Mouse (Mus musculus) v-Abl transformed pro-B cells (cell line): Measurements from ENCODE around the gene Aire.

Source experiments
- in situ Hi-C, 2 experiments: fragments of 400-800 bp; cut with MboI; formaldehyde crosslinking; loops; one replicate each; pipeline ENCODE4 v1.15.1; 2025; ENCODE audit not compliant: unreplicated experiment in 2 of 2

Aire gene

GRCm38 (mm10) chr10:78012661-78013495 is 30.5 kb downstream of the Aire start:
- in situ Hi-C loops: loop anchor here (10.0 to 25.0 kb wide), 3 partner anchors 498 to 1674 kb away; partner anchors contain the start of genes Cdc34 (in 1 of the 2), Fam207a (in 1 of the 2), Gzmm (in 1 of the 2) and Syde1 (in 1 of the 2)

DNA sequence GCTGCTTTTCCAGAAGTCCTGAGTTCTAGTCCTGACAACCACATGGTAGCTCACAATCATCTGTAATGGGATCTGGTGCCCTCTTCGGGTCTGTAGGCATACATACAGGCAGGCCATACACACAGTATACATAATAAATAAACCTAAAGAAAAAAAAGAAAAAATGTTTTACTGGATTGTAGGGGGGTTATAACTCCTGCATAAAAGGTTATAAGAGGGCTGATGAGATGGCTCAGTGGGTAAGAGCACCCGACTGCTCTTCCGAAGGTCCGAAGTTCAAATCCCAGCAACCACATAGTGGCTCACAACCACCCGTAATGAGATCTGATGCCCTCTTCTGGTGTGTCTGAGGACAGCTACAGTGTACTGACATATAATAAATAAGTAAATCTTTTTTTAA is 32.3 kb downstream of the Aire start:
- in situ Hi-C loops: loop anchor here (10.0 to 25.0 kb wide), 3 partner anchors 496 to 1676 kb away; partner anchors contain the start of genes Cdc34 (in 1 of the 2), Fam207a (in 1 of the 2), Gzmm (in 1 of the 2) and Syde1 (in 1 of the 2)

DNA sequence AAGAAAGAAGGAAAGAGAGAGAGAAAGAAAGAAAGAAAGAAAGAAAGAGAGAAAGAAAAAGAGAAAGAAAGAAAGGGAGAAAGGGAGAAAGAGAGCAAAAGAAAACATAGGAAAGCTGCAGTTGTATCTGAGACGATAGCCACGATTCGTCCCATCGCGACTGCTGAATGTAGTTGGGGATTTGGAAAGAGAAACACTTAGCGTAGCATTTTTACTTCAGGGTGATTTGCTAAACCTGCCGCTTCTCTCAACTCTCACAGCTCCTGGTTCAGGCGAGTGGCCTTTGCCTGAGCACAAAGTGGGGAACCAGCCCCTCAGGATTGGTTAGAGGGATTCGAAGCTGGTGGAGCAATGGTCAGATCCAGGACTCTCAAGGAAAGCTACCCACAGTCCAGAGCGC is 33.1 kb downstream of the Aire start:
- in situ Hi-C loops: loop anchor here (10.0 to 25.0 kb wide), 3 partner anchors 496 to 1677 kb away; partner anchors contain the start of genes Cdc34 (in 1 of the 2), Fam207a (in 1 of the 2), Gzmm (in 1 of the 2) and Syde1 (in 1 of the 2)

DNA sequence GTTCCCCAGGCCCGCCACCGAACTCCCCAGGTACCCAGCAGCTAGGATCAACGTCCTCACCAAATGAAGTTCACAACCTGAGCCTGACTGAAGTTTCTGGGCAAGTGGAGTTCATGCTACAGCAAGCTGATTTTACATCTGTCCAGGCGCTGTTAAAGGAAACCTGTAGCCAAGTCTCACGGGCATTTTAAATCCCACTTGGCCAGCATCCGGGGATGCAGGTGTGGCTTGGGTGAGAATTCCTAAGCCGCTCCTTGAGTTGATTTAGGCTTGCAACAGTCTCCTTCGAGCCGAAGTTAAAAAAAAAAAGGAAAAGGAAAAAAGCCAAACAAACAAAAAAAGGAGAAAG is 33.5 kb downstream of the Aire start, which contains the start of gene Pfkl:
Pfkl (minus strand) TSS at position 139 of the 349 bp plus-strand sequence.
- in situ Hi-C loops: loop anchor here (10.0 to 25.0 kb wide), 3 partner anchors 495 to 1677 kb away; partner anchors contain the start of genes Cdc34 (in 1 of the 2), Fam207a (in 1 of the 2), Gzmm (in 1 of the 2) and Syde1 (in 1 of the 2)

GRCm38 (mm10) chr10:78009184-78009944 is 34.0 kb downstream of the Aire start:
- in situ Hi-C loops: loop anchor here (25.0 kb wide), 2 partner anchors 578 to 1678 kb away; partner anchors contain the start of genes Cdc34 (in 1 of the 2), Gzmm (in 1 of the 2) and Syde1 (in 1 of the 2)

DNA sequence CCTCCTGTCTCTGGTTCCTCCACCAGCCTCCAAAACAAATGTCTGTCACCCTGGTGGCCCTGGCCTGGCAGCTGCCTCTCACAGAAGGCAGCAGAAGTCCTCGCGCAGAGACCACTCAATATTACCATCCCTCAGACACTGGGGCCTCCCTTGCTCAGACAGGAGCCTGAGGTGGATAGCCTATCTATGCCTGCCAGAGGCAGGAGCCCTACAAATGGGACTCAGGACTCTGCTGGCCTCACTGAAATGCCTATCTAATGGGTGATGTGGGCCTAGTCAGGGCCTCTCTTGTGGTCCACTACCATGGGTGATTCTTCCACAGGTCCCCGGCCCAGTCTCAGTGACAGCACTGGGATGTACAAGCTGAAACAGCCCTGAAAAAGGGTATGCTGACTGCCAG is 35.2 kb downstream of the Aire start:
- in situ Hi-C loops: loop anchor here (25.0 kb wide), 2 partner anchors 579 to 1679 kb away; partner anchors contain the start of genes Cdc34 (in 1 of the 2), Gzmm (in 1 of the 2) and Syde1 (in 1 of the 2)

DNA sequence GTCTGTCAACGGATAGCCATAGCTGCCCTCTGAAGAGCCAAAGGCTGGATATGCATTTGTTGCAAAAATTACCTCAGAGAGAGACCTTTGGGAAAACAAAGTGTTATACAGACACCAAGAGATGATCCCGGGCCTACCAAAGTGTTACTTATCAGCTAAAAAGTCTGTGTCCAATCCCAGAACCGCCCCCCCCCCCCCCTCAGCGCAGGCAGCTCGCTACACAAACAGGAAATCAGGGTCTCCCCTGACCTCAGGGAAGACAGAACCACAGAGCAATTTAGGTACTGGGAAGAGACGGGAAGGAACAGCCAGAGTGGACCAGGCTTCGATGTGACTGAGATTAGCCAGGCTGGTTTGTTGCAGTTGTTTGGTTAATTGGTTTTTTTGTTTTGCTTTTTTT is 36.2 kb downstream of the Aire start:
- in situ Hi-C loops: loop anchor here (25.0 kb wide), 2 partner anchors 580 to 1680 kb away; partner anchors contain the start of genes Cdc34 (in 1 of the 2), Gzmm (in 1 of the 2) and Syde1 (in 1 of the 2)

- in situ Hi-C loops: loop anchor here (25.0 kb wide), 2 partner anchors 581 to 1681 kb away; partner anchors contain the start of genes Cdc34 (in 1 of the 2), Gzmm (in 1 of the 2) and Syde1 (in 1 of the 2)
Measured at GRCm38 (mm10) chr10:78005791-78006438, 37.5 kb downstream of the Aire start.

GRCm38 (mm10) chr10:78004479-78005100 is 38.8 kb downstream of the Aire start:
- in situ Hi-C loops: loop anchor here (25.0 kb wide), 2 partner anchors 583 to 1683 kb away; partner anchors contain the start of genes Cdc34 (in 1 of the 2), Gzmm (in 1 of the 2) and Syde1 (in 1 of the 2)

DNA sequence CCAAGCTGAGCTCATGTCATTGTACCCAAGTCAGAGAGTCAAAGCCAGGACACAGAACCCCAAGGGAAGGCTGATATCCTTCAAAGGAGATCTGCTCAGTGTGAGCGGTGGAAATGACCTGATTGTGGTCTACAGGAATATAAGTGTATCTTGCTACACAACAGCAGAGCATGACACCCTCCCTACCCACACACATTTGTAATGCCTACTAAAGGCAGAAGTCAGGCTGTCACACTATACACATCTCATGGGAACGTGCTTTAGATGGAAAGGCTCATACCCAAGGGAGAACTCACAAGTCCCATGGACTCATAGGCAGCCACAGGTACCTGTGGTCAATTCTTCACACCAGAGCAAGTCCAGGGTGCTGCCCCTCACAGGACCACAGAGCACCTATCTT is 41.1 kb downstream of the Aire start:
- in situ Hi-C loops: loop anchor here (25.0 kb wide), 2 partner anchors 585 to 1685 kb away; partner anchors contain the start of genes Cdc34 (in 1 of the 2), Gzmm (in 1 of the 2) and Syde1 (in 1 of the 2)

DNA sequence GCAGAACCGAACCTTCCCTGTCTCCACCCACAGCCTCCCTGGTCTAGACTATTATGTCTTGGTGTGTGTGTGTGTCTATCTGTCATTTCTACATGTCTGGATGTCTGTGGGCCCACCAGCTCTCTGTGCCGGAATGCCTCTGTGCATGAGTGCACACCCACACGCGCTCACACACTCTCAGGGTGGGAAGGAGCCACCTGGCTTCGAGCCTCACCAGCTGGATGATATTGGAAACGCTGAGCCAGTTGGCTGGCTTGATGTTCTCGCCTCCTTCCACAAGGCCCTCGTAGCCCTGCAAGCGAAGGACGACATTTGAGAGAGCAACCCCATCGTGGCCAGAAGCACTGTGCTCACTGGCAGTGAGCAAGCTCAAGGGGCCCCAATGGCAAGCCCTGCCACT is 41.6 kb downstream of the Aire start:
- in situ Hi-C loops: loop anchor here (25.0 kb wide), 2 partner anchors 586 to 1686 kb away; partner anchors contain the start of genes Cdc34 (in 1 of the 2), Gzmm (in 1 of the 2) and Syde1 (in 1 of the 2)

DNA sequence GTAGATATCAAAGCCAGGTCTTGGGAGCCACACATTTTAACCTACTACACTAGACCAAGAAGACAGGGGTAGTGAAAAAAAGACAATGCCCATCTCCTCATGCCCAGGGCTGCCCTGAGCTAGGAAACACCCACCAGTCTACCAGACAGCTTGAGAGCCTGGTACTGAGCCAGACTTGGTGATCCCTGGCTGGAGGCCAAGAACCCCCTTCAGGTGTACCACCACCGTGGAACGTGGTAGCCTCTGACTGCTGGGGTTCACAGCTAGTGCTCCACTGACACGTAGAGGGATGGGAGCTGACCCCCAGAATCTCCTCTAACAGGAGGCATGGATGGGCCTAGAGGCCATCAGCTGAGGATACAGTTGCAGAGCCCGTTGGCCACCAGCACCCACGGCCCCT is 43.2 kb downstream of the Aire start:
- in situ Hi-C loops: loop anchor here (25.0 kb wide), 2 partner anchors 587 to 1687 kb away; partner anchors contain the start of genes Cdc34 (in 1 of the 2), Gzmm (in 1 of the 2) and Syde1 (in 1 of the 2)

DNA sequence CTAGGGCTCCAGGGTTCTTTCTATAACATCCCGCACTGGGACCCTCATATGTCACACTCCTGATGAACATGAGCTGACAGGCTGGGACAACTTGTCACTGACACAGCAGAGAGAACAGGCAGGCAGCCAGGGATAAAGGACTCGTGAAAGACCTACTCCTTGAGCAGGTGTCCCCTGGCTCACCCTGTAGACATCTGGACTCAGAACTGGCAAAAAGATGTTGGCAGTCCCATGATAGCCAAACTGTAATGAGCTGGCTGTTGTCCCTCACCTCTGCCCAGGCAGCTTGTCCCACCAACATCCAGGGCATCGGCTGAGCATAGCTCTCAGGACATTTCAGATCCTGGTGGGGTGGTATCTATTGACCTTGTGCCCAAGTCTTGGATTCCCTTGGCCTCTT is 47.8 kb downstream of the Aire start:
- in situ Hi-C loops: no loop called here

- in situ Hi-C loops: loop anchor here (5.0 kb wide), 2 partner anchors 42 to 177 kb away; no protein-coding TSS in a partner anchor
Measured at GRCm38 (mm10) chr10:77985775-77986174, 57.6 kb downstream of the Aire start.

DNA sequence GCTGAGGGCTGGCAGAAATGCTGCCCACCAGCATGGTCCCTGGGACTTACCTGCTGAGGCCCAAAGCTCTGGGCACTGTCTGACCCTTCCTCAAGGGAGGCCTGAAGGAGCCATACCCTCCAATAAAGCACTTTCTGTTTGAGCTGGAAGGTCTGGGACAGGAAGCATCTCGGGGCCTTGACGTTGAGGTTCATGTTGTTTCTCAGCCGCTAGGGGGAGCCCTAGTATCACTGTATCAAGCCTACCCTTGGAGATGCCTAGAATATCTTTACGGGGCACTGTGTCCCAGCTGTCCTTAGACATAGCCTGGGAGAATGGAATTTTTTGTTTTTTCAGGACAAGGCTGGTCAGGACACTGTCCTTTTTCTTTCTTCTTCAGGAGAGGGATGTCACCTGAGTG is 58.8 kb downstream of the Aire start:
- in situ Hi-C loops: loop anchor here (5.0 kb wide), 2 partner anchors 43 to 178 kb away; no protein-coding TSS in a partner anchor
